Mouse (Mus musculus) thymus, adult 18-20 months (tissue): ENCODE results near the gene Hcn1.

Experiments
- DNase-seq, 2 experiments: peaks; one replicate each; pipeline ENCODE4 v3.0.0; 2022; ENCODE audit warnings: mixed read lengths in 2 of 2

Hcn1 gene

DNA sequence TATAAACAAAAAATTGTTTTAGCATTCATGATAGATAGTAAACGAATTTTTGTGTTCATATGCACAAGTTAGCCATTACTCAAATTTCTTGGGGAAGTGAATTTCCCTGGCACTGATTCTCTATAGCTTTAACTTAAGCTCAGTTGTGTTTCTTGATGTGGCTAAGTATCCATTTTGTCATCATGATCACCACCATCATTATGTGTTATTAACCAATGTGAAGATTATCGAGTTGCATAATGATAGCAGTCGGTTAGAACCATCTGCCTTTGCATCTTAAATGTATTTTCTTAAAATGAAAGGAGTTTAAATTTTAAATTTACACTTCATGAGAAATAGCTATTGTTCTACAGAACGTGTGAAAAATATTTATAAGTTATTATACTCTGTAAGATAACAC lies 426.5 kb downstream of the Hcn1 start:
- no peak for DNase-seq

DNA sequence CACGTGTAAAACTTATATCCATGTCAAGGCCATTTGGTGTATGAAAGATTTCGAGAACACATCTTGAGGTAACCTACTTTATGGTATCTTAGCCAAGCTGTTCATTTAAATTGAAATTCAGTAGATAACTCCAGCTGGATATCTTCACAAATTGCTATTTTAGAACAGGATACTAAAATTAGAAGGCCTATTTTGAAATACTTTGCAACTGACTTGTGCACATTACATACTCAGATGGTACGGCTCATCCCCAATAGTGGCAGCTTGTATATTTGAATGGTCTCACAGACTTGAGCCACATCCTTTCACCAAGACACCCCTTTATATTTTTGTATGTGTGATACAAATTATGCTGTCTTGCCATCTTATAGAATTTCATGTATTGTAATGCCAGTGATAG lies 427.5 kb downstream of the Hcn1 start:
- no peak for DNase-seq

DNA sequence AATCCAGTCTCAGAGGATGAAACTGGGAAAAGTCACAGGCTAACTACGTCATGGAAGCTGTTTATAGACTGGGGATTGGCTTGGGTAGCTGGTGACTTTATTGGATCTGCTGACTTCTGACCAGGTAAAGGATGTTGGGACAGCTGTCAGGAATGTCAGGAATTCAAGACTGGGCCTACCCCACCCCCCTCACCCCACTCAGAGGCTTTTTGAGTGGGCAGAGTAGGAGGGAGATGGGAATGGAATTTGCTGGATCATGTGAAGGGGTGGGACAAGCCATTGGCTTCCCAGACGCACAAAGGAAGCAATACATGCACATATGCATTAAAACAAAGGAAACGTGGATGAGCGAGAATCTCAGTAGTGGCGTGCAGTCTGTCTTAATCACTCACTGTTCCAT lies 433.5 kb downstream of the Hcn1 start:
- DNase-seq = no peak
